In the genomic region with DNA sequence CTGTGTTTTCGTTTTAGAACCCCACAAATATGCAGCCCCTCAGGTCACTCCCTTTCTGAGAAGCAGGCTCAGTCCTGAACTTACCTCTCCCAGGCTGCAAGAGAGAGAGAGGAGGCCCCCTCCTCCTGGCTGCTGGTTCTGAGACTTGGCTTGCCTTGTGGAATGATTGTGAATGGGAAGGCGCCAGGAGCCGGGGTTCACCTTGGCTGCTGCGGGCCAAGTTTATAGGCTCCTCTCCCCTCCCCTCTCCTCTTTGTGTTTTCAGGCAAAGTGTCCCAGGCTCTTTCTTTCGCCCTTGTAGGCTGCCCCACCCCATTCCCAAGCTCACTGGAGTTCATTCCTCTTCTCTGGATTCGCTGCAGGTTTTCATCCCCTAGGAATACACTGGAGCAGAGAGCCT, we compare ENCODE assay signal across 8 mouse cellular contexts. TPM values are rescaled to one million over a fixed set of nuclear protein-coding genes. Genes with fewer than 3 reads are reported as not detected.
A peak's percentile ranks its signal among the peaks of the same experiment; 100 is the strongest.
DNase-seq lines count a peak whose midpoint lies in the region; ATAC-seq and TF ChIP-seq lines count a peak whose summit lies in the region.

No protein-coding gene starts in this region.

- no peak for ATAC-seq in forebrain, postnatal 0 days
- no peak for ATAC-seq in limb, embryonic 13.5 days (ENCODE audit: low FRiP score, low read depth)
- no peak for ATAC-seq in stomach, embryonic 15.5 days (ENCODE audit: insufficient read depth, low FRiP score, low read depth)

- peaks cover 10% of the 10 kb centered on the region for H3K79me2 ChIP-seq in C2C12 (ENCODE audit: control insufficient read depth, insufficient read depth)

- no peak for TF ChIP-seq CTCF in C2C12 (IDR thresholded peaks at IDR 0.05; ENCODE audit: control insufficient read depth, insufficient read depth, insufficient read length)
- no peak for TF ChIP-seq CTCF in forebrain, postnatal 0 days (IDR thresholded peaks at IDR 0.05; ENCODE audit: low read depth)

- WGBS in forebrain, postnatal 0 days = 7% methylated on average over 6 of the region's 6 CpGs
- under 1% methylated on average over 6 of the region's 6 CpGs for WGBS in limb, embryonic 13.5 days
- 3% methylated on average over 6 of the region's 6 CpGs for WGBS in stomach, embryonic 15.5 days

- peak; percentile 35 for DNase-seq in adrenal gland, postnatal 10 days
- no peak for DNase-seq in adrenal gland, postnatal 4 days (ENCODE audit: low spot score in 2 of 2)
- no peak for DNase-seq in forebrain, postnatal 0 days
- DNase-seq in spleen, postnatal 4 days (ENCODE audit: low spot score in 2 of 2) = no peak
- DNase-seq in layer of hippocampus, postnatal 36 days = no peak

- peak overlapping the region; percentile 65 for H3K9ac ChIP-seq in forebrain, postnatal 0 days
- peak overlapping the region; percentile 83 for H3K9ac ChIP-seq in limb, embryonic 13.5 days
- H3K9ac ChIP-seq in stomach, embryonic 15.5 days = peak overlapping the region; percentile 33; the same call in 1 of the 2 replicates

- H3K27me3 ChIP-seq in C2C12 (ENCODE audit: control insufficient read depth, insufficient read depth, insufficient read length) = no peaks in the 10 kb centered on the region
- no peaks in the 10 kb centered on the region for H3K27me3 ChIP-seq in forebrain, postnatal 0 days (ENCODE audit: insufficient read depth, low read length)
- H3K27me3 ChIP-seq in limb, embryonic 13.5 days = no peaks in the 10 kb centered on the region; the same call in 1 of the 2 replicates
- H3K27me3 ChIP-seq in stomach, embryonic 15.5 days (replicated peaks) = no peaks in the 10 kb centered on the region

- peak overlapping the region; percentile 42 for H3K4me3 ChIP-seq in C2C12 (ENCODE audit: insufficient read depth, poor library complexity, severe bottlenecking)
- H3K4me3 ChIP-seq in forebrain, postnatal 0 days (ENCODE audit: low read depth, low read length) = peak overlapping the region; percentile 56
- H3K4me3 ChIP-seq in limb, embryonic 13.5 days = peak overlapping the region; percentile 75
- H3K4me3 ChIP-seq in stomach, embryonic 15.5 days (replicated peaks) = peak overlapping the region; percentile 52

- H3ac ChIP-seq in C2C12 (ENCODE audit: control insufficient read depth, insufficient read length, low read depth) = peak overlapping the region; percentile 80

- H3K4me2 ChIP-seq in forebrain, postnatal 0 days (ENCODE audit: low read depth) = peak overlapping the region; percentile 100
- H3K4me2 ChIP-seq in limb, embryonic 13.5 days (replicated peaks) = peak overlapping the region; percentile 92
- peak overlapping the region; percentile 95 for H3K4me2 ChIP-seq in stomach, embryonic 15.5 days

- no peaks in the 10 kb centered on the region for H3K79me3 ChIP-seq in C2C12 (ENCODE audit: low read depth)

- H3K27ac ChIP-seq in forebrain, postnatal 0 days (ENCODE audit: low read depth, low read length) = no peak overlapping the region
- H3K27ac ChIP-seq in limb, embryonic 13.5 days = peak overlapping the region; percentile 84
- peak overlapping the region; percentile 73 for H3K27ac ChIP-seq in stomach, embryonic 15.5 days

- no peaks in the 10 kb centered on the region for H3K36me3 ChIP-seq in C2C12 (ENCODE audit: control insufficient read depth, insufficient read depth)
- no peaks in the 10 kb centered on the region for H3K36me3 ChIP-seq in forebrain, postnatal 0 days (ENCODE audit: insufficient read depth)
- H3K36me3 ChIP-seq in limb, embryonic 13.5 days = peaks cover 7% of the 10 kb centered on the region
- no peaks in the 10 kb centered on the region for H3K36me3 ChIP-seq in stomach, embryonic 15.5 days

- H3K4me1 ChIP-seq in forebrain, postnatal 0 days (ENCODE audit: insufficient read depth) = no peaks in the 10 kb centered on the region
- H3K4me1 ChIP-seq in limb, embryonic 13.5 days = peaks cover 31% of the 10 kb centered on the region
- H3K4me1 ChIP-seq in stomach, embryonic 15.5 days = peaks cover 24% of the 10 kb centered on the region

- H3K9me3 ChIP-seq in forebrain, postnatal 0 days (ENCODE audit: low read length) = no peaks in the 10 kb centered on the region
- no peaks in the 10 kb centered on the region for H3K9me3 ChIP-seq in limb, embryonic 13.5 days
- no peaks in the 10 kb centered on the region for H3K9me3 ChIP-seq in stomach, embryonic 15.5 days

TF ChIP-seq in C2C12, 6 proteins besides CTCF, POLR2A, EP300 and RAD21:
- TF ChIP-seq MYOD1 (IDR thresholded peaks at IDR 0.05; ENCODE audit: control insufficient read depth, insufficient read length, low read depth) = no peak
- no peak for TF ChIP-seq MAX (IDR thresholded peaks at IDR 0.05)
- no peak for TF ChIP-seq MYOG (IDR thresholded peaks at IDR 0.05; ENCODE audit: control insufficient read depth, extremely low read depth, insufficient read length)
- no peak for TF ChIP-seq CEBPB (IDR thresholded peaks at IDR 0.05; ENCODE audit: low read depth)
- no peak for TF ChIP-seq USF1 (IDR thresholded peaks at IDR 0.05; ENCODE audit: low read depth)
- no peak for TF ChIP-seq FOSL1 (IDR thresholded peaks at IDR 0.05; ENCODE audit: insufficient read depth, low read length, poor library complexity, severe bottlenecking)

RNA-seq across cellular contexts. Expression of a gene that starts 0.8 kb away (rescaled TPM):
- total RNA-seq in adrenal gland, postnatal 10 days (2021) = 1 to 10 TPM; 5.0 to 7.9 TPM
- total RNA-seq in adrenal gland, postnatal 4 days (2021) = 1 to 10 TPM; 6.0 to 6.1 TPM
- polyA plus RNA-seq in C2C12 (2012; fragmentation: generic; extraction: Trizol) = 3.8 TPM
- 3.5 and 3.8 TPM in 2 replicates for total RNA-seq in forebrain, postnatal 0 days (2014; rRNA removed)
- 2.0 and 2.5 TPM in 2 replicates for polyA plus RNA-seq in forebrain, postnatal 0 days (2015; fragmentation: Nextera tagmentation; extraction: Ambion mirVana)
- polyA plus RNA-seq in limb, embryonic 13.5 days (2015; fragmentation: Nextera tagmentation; extraction: Ambion mirVana) = 15.1 and 16.4 TPM in 2 replicates
- 6.4 and 7.8 TPM in 2 replicates for polyA plus RNA-seq in stomach, embryonic 15.5 days (2015; fragmentation: Nextera tagmentation; extraction: Ambion mirVana)
- 1 to 10 TPM; 3.1 to 3.2 TPM for total RNA-seq in layer of hippocampus, postnatal 36 days (2021)

RNA-seq across cellular contexts. Expression of a gene that starts 34.7 kb away (rescaled TPM):
- 10 to 100 TPM in 1 of 2 experiments, 1 to 10 TPM in 1; 7.9 to 14.8 TPM for total RNA-seq in adrenal gland, postnatal 10 days (2021)
- 10 to 100 TPM; 15.0 to 23.0 TPM for total RNA-seq in adrenal gland, postnatal 4 days (2021)
- 11.5 TPM for polyA plus RNA-seq in C2C12 (2012; fragmentation: generic; extraction: Trizol)
- total RNA-seq in forebrain, postnatal 0 days (2014; rRNA removed) = 0.85 and 1.2 TPM in 2 replicates
- 0.84 and 1.4 TPM in 2 replicates for polyA plus RNA-seq in forebrain, postnatal 0 days (2015; fragmentation: Nextera tagmentation; extraction: Ambion mirVana)
- polyA plus RNA-seq in limb, embryonic 13.5 days (2015; fragmentation: Nextera tagmentation; extraction: Ambion mirVana) = 7.9 and 8.7 TPM in 2 replicates
- polyA plus RNA-seq in stomach, embryonic 15.5 days (2015; fragmentation: Nextera tagmentation; extraction: Ambion mirVana) = 8.6 and 11.4 TPM in 2 replicates
- total RNA-seq in layer of hippocampus, postnatal 36 days (2021) = under 1 TPM; 0.63 to 0.72 TPM

RNA-seq across cellular contexts. Expression of a gene that starts 40.6 kb away (rescaled TPM):
- 10 to 100 TPM; 15.1 to 22.7 TPM for total RNA-seq in adrenal gland, postnatal 10 days (2021)
- 10 to 100 TPM; 10.6 to 13.1 TPM for total RNA-seq in adrenal gland, postnatal 4 days (2021)
- polyA plus RNA-seq in C2C12 (2012; fragmentation: generic; extraction: Trizol) = 2.8 TPM
- 0.31 and 0.48 TPM in 2 replicates for total RNA-seq in forebrain, postnatal 0 days (2014; rRNA removed)
- 1.6 and 1.9 TPM in 2 replicates for polyA plus RNA-seq in forebrain, postnatal 0 days (2015; fragmentation: Nextera tagmentation; extraction: Ambion mirVana)
- 8.1 and 9.0 TPM in 2 replicates for polyA plus RNA-seq in limb, embryonic 13.5 days (2015; fragmentation: Nextera tagmentation; extraction: Ambion mirVana)
- polyA plus RNA-seq in stomach, embryonic 15.5 days (2015; fragmentation: Nextera tagmentation; extraction: Ambion mirVana) = 18.9 and 20.8 TPM in 2 replicates
- under 1 TPM; 0.27 to 0.30 TPM for total RNA-seq in layer of hippocampus, postnatal 36 days (2021)

Comparison
In these comparisons a context has a peak if more than half of its experiments do, and no peak if none do; other contexts are left out.
1. H3K9ac ChIP-seq: peak in every context shown above with its lines; median percentile 83 in limb, embryonic 13.5 days; 65 in forebrain, postnatal 0 days; 33 in stomach, embryonic 15.5 days.